Mouse (Mus musculus) liver, adult 2 months (tissue): ENCODE measurements around the gene Naa38.

Source experiments
- CTCF ChIP-seq: fragments of 200-500 bp; IDR thresholded peaks from 2 replicates; pipeline ENCODE4 v1.5.1; 2011; ENCODE audit warnings: low read depth, low read length, control low read depth
- POLR2A ChIP-seq: fragments of 200-500 bp; IDR thresholded peaks from 2 replicates; pipeline ENCODE4 v1.6.1; 2011; ENCODE audit warnings: low read length, control low read depth; ENCODE audit not compliant: insufficient read depth; ENCODE audit errors: extremely low read depth

DNA sequence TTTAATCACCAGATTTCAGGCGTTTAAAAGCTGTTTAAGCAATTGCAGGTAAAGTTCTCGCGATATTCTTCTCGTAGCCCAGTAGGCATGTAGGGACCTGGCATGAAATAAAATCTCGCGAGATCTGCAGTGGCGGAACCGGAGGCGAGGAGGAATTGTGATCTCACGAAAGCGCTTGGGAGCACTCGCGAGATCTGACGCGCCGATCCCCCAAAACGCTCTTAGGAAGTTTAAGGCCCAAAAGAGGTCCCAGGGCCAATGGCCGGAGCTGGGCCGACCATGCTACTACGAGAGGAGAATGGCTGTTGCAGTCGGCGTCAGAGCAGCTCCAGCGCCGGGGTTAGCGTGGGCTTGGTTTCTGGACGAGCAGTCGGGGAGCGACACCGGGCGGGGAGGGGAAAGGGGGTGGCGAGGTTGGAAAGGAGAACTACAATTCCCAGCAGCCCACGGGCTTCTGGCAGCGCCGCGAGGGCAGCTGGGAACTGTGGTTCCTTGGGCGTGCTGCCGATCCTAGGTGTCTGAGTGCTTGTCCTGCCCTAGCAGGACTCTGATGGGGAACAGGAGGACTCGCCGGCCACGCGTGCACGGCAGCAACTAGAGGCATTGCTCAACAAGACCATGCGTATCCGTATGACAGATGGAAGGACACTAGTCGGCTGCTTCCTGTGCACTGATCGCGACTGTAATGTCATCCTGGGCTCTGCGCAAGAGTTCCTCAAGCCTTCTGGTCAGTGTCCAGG lies 517 bp downstream of the Naa38 start:
- TF ChIP-seq CTCF (no peak), POLR2A (peak; percentile 44; the same call in 1 of the 2 replicates)
